Mouse (Mus musculus) megakaryocyte, embryonic 14.5 days (primary cell): Measurements from ENCODE around the gene Foxr1. TPM values are rescaled to one million over a fixed set of nuclear protein-coding genes. Genes with fewer than 3 reads are reported as not detected.
"Not testable (repeated sequence)": the region's sequence is repeated elsewhere in the genome, so short reads cannot be mapped to it uniquely, and the experiment has no call there.

ENCODE experiments used
- H3K27me3 ChIP-seq: replicated peaks from 2 replicates; pipeline ENCODE3; 2012; ENCODE audit warnings: inconsistent platforms
- H3K36me3 ChIP-seq: replicated peaks from 2 replicates; pipeline ENCODE3; 2012; ENCODE audit warnings: low read length, inconsistent platforms, mixed read lengths
- H3K4me1 ChIP-seq: 2 replicates; pipeline ENCODE4 v1.6.1; 2012; ENCODE audit warnings: inconsistent platforms
- H3K4me3 ChIP-seq: replicated peaks from 2 replicates; pipeline ENCODE3; 2012; ENCODE audit warnings: moderate library complexity, mild to moderate bottlenecking, inconsistent platforms
- H3K9me3 ChIP-seq: 2 replicates; pipeline ENCODE4 v1.6.1; 2012; ENCODE audit warnings: inconsistent platforms
- FLI1 ChIP-seq: IDR thresholded peaks from 2 replicates; pipeline ENCODE4 v1.6.1; 2012; ENCODE audit warnings: low read length, inconsistent platforms, mixed read lengths
- GATA1 ChIP-seq: IDR thresholded peaks from 3 replicates; pipeline ENCODE4 v1.6.1; 2012; ENCODE audit warnings: mixed read lengths, low read length, inconsistent platforms, borderline replicate concordance
- polyA plus RNA-seq: library from polyadenylated mRNA; stranded (reverse); fragments of >175 nt; gene quantifications from 2 replicates; pipeline ENCODE4 v1.2.3, GENCODE M21; 2012; ENCODE audit warnings: low replicate concordance; ENCODE audit not compliant: insufficient read depth

The Foxr1 gene
- polyA plus RNA-seq, 1 experiment: not detected

- peak within 1 kb of the TSS; percentile 46 for H3K4me3 ChIP-seq
- no peaks in the 10 kb centered on the region for H3K36me3 ChIP-seq
- no peaks in the 10 kb centered on the region for H3K9me3 ChIP-seq
- H3K4me1 ChIP-seq: peaks cover 12% of the 10 kb centered on the region
- H3K27me3 ChIP-seq: peaks cover 65% of the 10 kb centered on the region
- TF ChIP-seq FLI1: no peak
- no peak for TF ChIP-seq GATA1
Measured at GRCm38 (mm10) chr9:44454891-44455220, 13.9 kb upstream of the Foxr1 start, which contains the start of gene Upk2. TSS of gene Upk2 (minus strand) at chr9:44454976.

GRCm38 (mm10) chr9:44454132-44454890 is 13.4 kb upstream of the Foxr1 start:
- no peaks in the 10 kb centered on the region for H3K36me3 ChIP-seq
- H3K4me3 ChIP-seq: peak overlapping the region; percentile 46
- H3K9me3 ChIP-seq: no peaks in the 10 kb centered on the region
- H3K4me1 ChIP-seq: peaks cover 12% of the 10 kb centered on the region
- no peak for TF ChIP-seq GATA1
- TF ChIP-seq FLI1: no peak
- H3K27me3 ChIP-seq: peaks cover 61% of the 10 kb centered on the region

DNA sequence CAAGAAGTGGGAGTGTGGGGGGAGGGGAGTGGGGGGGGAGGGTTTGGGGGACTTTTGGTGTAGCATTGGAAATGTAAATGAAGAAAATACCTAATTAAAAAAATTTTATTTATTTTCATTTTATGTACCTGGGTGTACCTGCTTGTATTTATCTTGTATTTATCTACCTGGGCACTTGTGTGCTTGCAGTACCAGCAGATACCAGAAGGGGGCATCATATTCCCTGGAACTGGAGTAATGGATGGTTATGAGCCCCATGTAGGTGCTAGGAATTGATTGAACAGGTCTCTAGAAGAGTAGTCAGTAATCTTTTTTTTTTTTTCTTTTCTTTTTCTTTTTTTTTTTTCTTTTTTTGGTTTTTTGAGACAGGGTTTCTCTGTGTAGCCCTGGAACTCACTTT is 9.5 kb upstream of the Foxr1 start:
- no peak overlapping the region for H3K4me3 ChIP-seq
- H3K36me3 ChIP-seq: no peaks in the 10 kb centered on the region
- no peaks in the 10 kb centered on the region for H3K9me3 ChIP-seq
- peaks cover 12% of the 10 kb centered on the region for H3K4me1 ChIP-seq
- peaks cover 39% of the 10 kb centered on the region for H3K27me3 ChIP-seq
- no peak for TF ChIP-seq FLI1
- no peak for TF ChIP-seq GATA1

- H3K9me3 ChIP-seq, H3K4me3 ChIP-seq, H3K36me3 ChIP-seq, H3K4me1 ChIP-seq: not testable (repeated sequence)
- peaks cover 12% of the 10 kb centered on the region for H3K27me3 ChIP-seq
Measured at GRCm38 (mm10) chr9:44444402-44445025, 3.6 kb upstream of the Foxr1 start.

GRCm38 (mm10) chr9:44435747-44436146 is 5.2 kb downstream of the Foxr1 start:
- H3K27me3 ChIP-seq: peaks cover 42% of the 10 kb centered on the region
- H3K36me3 ChIP-seq: no peaks in the 10 kb centered on the region
- H3K4me1 ChIP-seq: peaks cover 17% of the 10 kb centered on the region
- TF ChIP-seq GATA1: no peak
- TF ChIP-seq FLI1: no peak
- no peaks in the 10 kb centered on the region for H3K9me3 ChIP-seq
- peak overlapping the region; percentile 66 for H3K4me3 ChIP-seq

GRCm38 (mm10) chr9:44432577-44433185 is 8.3 kb downstream of the Foxr1 start:
- Histone ChIP-seq H3K9me3 (no peaks in the 10 kb centered on the region), H3K36me3 (no peaks in the 10 kb centered on the region), H3K4me3 (no peak overlapping the region), H3K4me1 (peaks cover 17% of the 10 kb centered on the region), H3K27me3 (peaks cover 32% of the 10 kb centered on the region)
- TF ChIP-seq GATA1: no peak
- no peak for TF ChIP-seq FLI1

GRCm38 (mm10) chr9:44423576-44423975 is 17.4 kb downstream of the Foxr1 start:
- Histone ChIP-seq H3K4me3 (no peak overlapping the region), H3K4me1 (peaks cover 10% of the 10 kb centered on the region), H3K27me3 (peaks cover 4% of the 10 kb centered on the region), H3K36me3 (no peaks in the 10 kb centered on the region), H3K9me3 (no peaks in the 10 kb centered on the region)
- TF ChIP-seq GATA1 (no peak), FLI1 (no peak)

- H3K4me1 ChIP-seq: peaks cover 34% of the 10 kb centered on the region
- no peak overlapping the region for H3K4me3 ChIP-seq
- H3K36me3 ChIP-seq: peaks cover 12% of the 10 kb centered on the region
- no peaks in the 10 kb centered on the region for H3K9me3 ChIP-seq
- TF ChIP-seq GATA1 (no peak), FLI1 (no peak)
- no peaks in the 10 kb centered on the region for H3K27me3 ChIP-seq
Measured at GRCm38 (mm10) chr9:44420280-44420898, 20.5 kb downstream of the Foxr1 start.

DNA sequence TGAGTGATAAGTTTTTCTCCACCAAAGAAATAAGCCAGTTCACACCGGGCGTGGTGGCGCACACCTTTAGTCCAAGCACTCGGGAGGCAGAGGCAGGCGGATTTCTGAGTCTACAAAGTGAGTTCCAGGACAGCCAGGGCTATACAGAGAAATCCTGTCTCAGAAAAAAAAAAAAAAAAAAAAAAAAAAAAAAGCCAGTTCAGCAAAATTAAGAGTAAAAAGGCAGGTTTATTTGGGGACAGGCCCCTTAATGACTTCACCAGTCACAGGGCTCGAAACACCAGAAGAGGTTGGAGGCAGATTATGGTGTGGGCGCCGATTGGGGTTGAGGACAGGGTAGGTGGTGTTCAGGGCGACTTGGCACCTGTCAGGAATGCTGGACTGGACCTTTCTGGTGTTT is 21.2 kb downstream of the Foxr1 start:
- H3K4me1 ChIP-seq: peaks cover 34% of the 10 kb centered on the region
- not testable (repeated sequence) for H3K9me3 ChIP-seq, H3K4me3 ChIP-seq, H3K27me3 ChIP-seq
- H3K36me3 ChIP-seq: peaks cover 15% of the 10 kb centered on the region
